Mouse (Mus musculus) c-Kit-positive CD71-negative TER-119-negative erythroid progenitor cells, embryonic 14.5 days (primary cell): ENCODE results near the gene Pde4dip.

Experiments
- DNase-seq: peaks from one replicate; pipeline ENCODE4 v3.0.0-alpha.2; 2013; ENCODE audit warnings: low read depth

The Pde4dip gene

GRCm38 (mm10) chr3:97686372-97687117 is 202.0 kb downstream of the Pde4dip start:
- DNase-seq, result no peak

- DNase-seq, result no peak
These were observed 204.8 kb downstream of the Pde4dip start for GRCm38 (mm10) chr3:97683560-97684195.

GRCm38 (mm10) chr3:97682576-97682975 is 205.9 kb downstream of the Pde4dip start:
- DNase-seq, result no peak

- no peak for DNase-seq
These were observed 206.4 kb downstream of the Pde4dip start for GRCm38 (mm10) chr3:97682159-97682502.

- DNase-seq, result peak; percentile 70
These were observed 207.0 kb downstream of the Pde4dip start for GRCm38 (mm10) chr3:97681321-97682158.

- DNase-seq, result peak; percentile 78
These were observed 207.7 kb downstream of the Pde4dip start for GRCm38 (mm10) chr3:97680631-97681320.

GRCm38 (mm10) chr3:97678416-97678815 is 210.1 kb downstream of the Pde4dip start:
- no peak for DNase-seq

- DNase-seq, result no peak
These were observed 212.4 kb downstream of the Pde4dip start for GRCm38 (mm10) chr3:97676126-97676525.

- no peak for DNase-seq
These were observed 213.8 kb downstream of the Pde4dip start, which contains the start of gene Gm17651 for GRCm38 (mm10) chr3:97674644-97675110. TSS of gene Gm17651 (minus strand) at chr3:97674694.

GRCm38 (mm10) chr3:97667093-97667675 is 221.3 kb downstream of the Pde4dip start:
- DNase-seq, result no peak

- no peak for DNase-seq
These were observed 222.4 kb downstream of the Pde4dip start for GRCm38 (mm10) chr3:97666154-97666553.

GRCm38 (mm10) chr3:97665525-97665924 is 223.0 kb downstream of the Pde4dip start:
- DNase-seq, result no peak

GRCm38 (mm10) chr3:97661206-97661605 is 227.3 kb downstream of the Pde4dip start:
- no peak for DNase-seq

GRCm38 (mm10) chr3:97659746-97660145 is 228.8 kb downstream of the Pde4dip start:
- no peak for DNase-seq

GRCm38 (mm10) chr3:97658426-97659193 is 229.9 kb downstream of the Pde4dip start:
- DNase-seq, result peak; percentile 34

- DNase-seq, result peak; percentile 88
These were observed 230.7 kb downstream of the Pde4dip start, which contains the start of gene Prkab2 for GRCm38 (mm10) chr3:97657655-97658411. TSS of gene Prkab2 (plus strand) at chr3:97658193.

GRCm38 (mm10) chr3:97654901-97655300 is 233.6 kb downstream of the Pde4dip start:
- DNase-seq, result no peak

- DNase-seq, result no peak
These were observed 234.7 kb downstream of the Pde4dip start for GRCm38 (mm10) chr3:97653781-97654180.

- no peak for DNase-seq
These were observed 236.9 kb downstream of the Pde4dip start for GRCm38 (mm10) chr3:97651604-97652003.

- DNase-seq, result no peak
These were observed 239.0 kb downstream of the Pde4dip start for GRCm38 (mm10) chr3:97649469-97649868.
